Mouse (Mus musculus): Measurements from ENCODE around the gene Maff.

Maff gene

GRCm38 (mm10) chr15:79329979-79330363 lies 16.4 kb upstream of the Maff start:
- DNase-seq (ENCODE audit: low spot score in 2 of 2) = no peak

GRCm38 (mm10) chr15:79330521-79330920 lies 15.9 kb upstream of the Maff start:
- DNase-seq (ENCODE audit: low spot score in 2 of 2) = no peak

GRCm38 (mm10) chr15:79333409-79333808 lies 13.0 kb upstream of the Maff start:
- DNase-seq (ENCODE audit: low spot score in 2 of 2) = no peak

- DNase-seq (ENCODE audit: low spot score in 2 of 2) = no peak
Observed at GRCm38 (mm10) chr15:79335061-79335655, 11.3 kb upstream of the Maff start.

GRCm38 (mm10) chr15:79338978-79339377 lies 7.4 kb upstream of the Maff start:
- DNase-seq (ENCODE audit: low spot score in 2 of 2) = no peak

GRCm38 (mm10) chr15:79342641-79343337 lies 3.6 kb upstream of the Maff start:
- DNase-seq (ENCODE audit: low spot score in 2 of 2) = no peak

GRCm38 (mm10) chr15:79344627-79345026 lies 1.8 kb upstream of the Maff start:
- DNase-seq (ENCODE audit: low spot score in 2 of 2) = no peak

GRCm38 (mm10) chr15:79347165-79347844 lies 884 bp downstream of the Maff start:
- DNase-seq (ENCODE audit: low spot score in 2 of 2) = peak; percentile 55 to 69

GRCm38 (mm10) chr15:79347845-79348506 lies 1.6 kb downstream of the Maff start:
- peak in 1 of 2 experiments; percentile 21 for DNase-seq (ENCODE audit: low spot score in 2 of 2)

- DNase-seq (ENCODE audit: low spot score in 2 of 2) = no peak
Observed at GRCm38 (mm10) chr15:79348651-79349050, 2.2 kb downstream of the Maff start.

- DNase-seq (ENCODE audit: low spot score in 2 of 2) = no peak
Observed at GRCm38 (mm10) chr15:79350866-79351265, 4.4 kb downstream of the Maff start.

- DNase-seq (ENCODE audit: low spot score in 2 of 2) = no peak
Observed at GRCm38 (mm10) chr15:79351331-79351767, 4.9 kb downstream of the Maff start.

- no peak for DNase-seq (ENCODE audit: low spot score in 2 of 2)
Observed at GRCm38 (mm10) chr15:79352479-79352878, 6.1 kb downstream of the Maff start.

GRCm38 (mm10) chr15:79353690-79354305 lies 7.4 kb downstream of the Maff start:
- no peak for DNase-seq (ENCODE audit: low spot score in 2 of 2)

- no peak for DNase-seq (ENCODE audit: low spot score in 2 of 2)
Observed at GRCm38 (mm10) chr15:79354619-79355018, 8.2 kb downstream of the Maff start.

- no peak for DNase-seq (ENCODE audit: low spot score in 2 of 2)
Observed at GRCm38 (mm10) chr15:79356481-79356880, 10.1 kb downstream of the Maff start.

- peak in 1 of 2 experiments; percentile 35 for DNase-seq (ENCODE audit: low spot score in 2 of 2)
Observed at GRCm38 (mm10) chr15:79357036-79357911, 10.9 kb downstream of the Maff start.

GRCm38 (mm10) chr15:79357974-79358690 lies 11.7 kb downstream of the Maff start:
- no peak for DNase-seq (ENCODE audit: low spot score in 2 of 2)

GRCm38 (mm10) chr15:79359954-79360353 lies 13.5 kb downstream of the Maff start:
- DNase-seq (ENCODE audit: low spot score in 2 of 2) = no peak

GRCm38 (mm10) chr15:79360371-79360770 lies 13.9 kb downstream of the Maff start:
- no peak for DNase-seq (ENCODE audit: low spot score in 2 of 2)

All from spleen, postnatal 14 days (tissue).